8 mouse cellular contexts compared by ENCODE assay signal in the genomic region with DNA sequence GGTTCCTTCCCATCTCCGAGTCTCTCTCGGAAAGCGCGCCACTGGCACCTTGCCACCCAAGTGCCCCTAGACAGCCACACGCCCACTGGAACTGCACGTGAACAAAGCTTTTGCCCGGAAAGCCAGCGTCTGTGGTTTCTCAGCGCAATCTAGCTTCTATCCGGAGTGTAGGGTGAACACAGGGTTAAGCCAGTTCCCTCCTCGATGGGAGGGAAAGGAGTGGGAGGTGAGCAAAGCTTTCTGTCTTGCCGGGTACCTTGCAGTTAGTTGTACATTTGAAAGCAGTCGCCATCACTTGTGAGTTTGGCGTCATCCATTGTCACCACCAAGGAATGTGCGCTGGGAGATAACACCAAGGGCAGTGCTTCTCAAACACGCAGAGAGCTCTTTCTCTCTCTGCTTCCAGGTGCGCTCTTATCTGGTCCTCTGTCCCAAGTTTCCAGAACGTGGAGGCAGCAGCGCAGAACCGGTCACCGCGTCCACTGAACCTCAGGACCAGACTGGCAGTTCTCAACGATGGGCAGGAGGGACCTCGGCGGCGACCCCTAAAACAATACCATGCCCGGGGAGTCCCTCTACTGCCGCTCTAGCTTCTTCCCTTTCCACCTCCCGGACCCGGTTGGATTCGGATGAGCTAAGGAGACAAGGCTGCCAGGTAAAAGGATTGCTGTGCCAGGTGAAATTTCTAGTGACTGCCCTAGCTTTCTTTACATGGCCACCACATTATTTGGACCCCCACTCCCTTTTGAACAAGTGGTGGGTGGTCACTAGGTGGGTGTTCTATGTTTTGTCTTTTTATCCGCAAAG. TPM values are rescaled to one million over a fixed set of nuclear protein-coding genes. Genes with fewer than 3 reads are reported as not detected.
DNase-seq lines count a peak whose midpoint lies in the region; ATAC-seq and TF ChIP-seq lines count a peak whose summit lies in the region.

TSS of gene Flrt2 (plus strand) at position 266 of the 807 bp plus-strand sequence.

- no peaks in the 10 kb centered on the region; the same call in 1 of the 2 replicates for H3K27me3 ChIP-seq in cerebellum, adult 2 months (ENCODE audit: control insufficient read depth, insufficient read depth, low read length)
- H3K27me3 ChIP-seq in kidney, embryonic 15.5 days: peaks cover 15% of the 10 kb centered on the region
- H3K27me3 ChIP-seq in liver, adult 2 months (ENCODE audit: control insufficient read depth, insufficient read depth, low read length): peaks cover 28% of the 10 kb centered on the region
- H3K27me3 ChIP-seq in neural tube, embryonic 13.5 days: peaks cover 26% of the 10 kb centered on the region

- no peaks in the 10 kb centered on the region for H3K79me2 ChIP-seq in liver, adult 2 months (ENCODE audit: control insufficient read depth, insufficient read depth, low read length)

- H3K4me2 ChIP-seq in kidney, embryonic 15.5 days: peak within 1 kb of the TSS; percentile 88
- H3K4me2 ChIP-seq in neural tube, embryonic 13.5 days: peak within 1 kb of the TSS; percentile 75

- no peak for DNase-seq in cerebellum, adult 2 months
- no peak for DNase-seq in cerebellum, adult 9-11 months
- peak; percentile 13 to 20 for DNase-seq in gastrocnemius, postnatal 36 days
- DNase-seq in liver, adult 2 months (ENCODE audit: extremely low read depth, low read depth, low spot score): no peak
- no peak for DNase-seq in natural killer cell, adult 2 months (ENCODE audit: low spot score in 2 of 2)

- WGBS in cerebellum, adult 2 months: under 1% methylated on average over 32 of the region's 32 CpGs
- WGBS in kidney, embryonic 15.5 days: under 1% methylated on average over 32 of the region's 32 CpGs
- WGBS in liver, adult 2 months: 1% methylated on average over 32 of the region's 32 CpGs
- WGBS in neural tube, embryonic 13.5 days: under 1% methylated on average over 32 of the region's 32 CpGs

- no peaks in the 10 kb centered on the region for H3K9me3 ChIP-seq in kidney, embryonic 15.5 days (replicated peaks)
- H3K9me3 ChIP-seq in neural tube, embryonic 13.5 days: no peaks in the 10 kb centered on the region

- H3K4me3 ChIP-seq in cerebellum, adult 2 months (replicated peaks; ENCODE audit: insufficient read depth, low read depth, low read length): peak within 1 kb of the TSS; percentile 34
- peak within 1 kb of the TSS; percentile 76 for H3K4me3 ChIP-seq in brown adipose tissue, adult 24 weeks (ENCODE audit: insufficient read depth, low read depth, low read length)
- H3K4me3 ChIP-seq in kidney, embryonic 15.5 days (replicated peaks): peak within 1 kb of the TSS; percentile 86
- H3K4me3 ChIP-seq in liver, adult 2 months (ENCODE audit: insufficient read depth, low read depth, low read length): 0 out of 2 replicates have a peak within 1 kb of the TSS, but pooled peaks have one; percentile 18
- H3K4me3 ChIP-seq in neural tube, embryonic 13.5 days: peak within 1 kb of the TSS; percentile 72

- no peak within 1 kb of the TSS for H3K27ac ChIP-seq in cerebellum, adult 2 months (ENCODE audit: insufficient read depth, low read length)
- H3K27ac ChIP-seq in brown adipose tissue, adult 24 weeks (replicated peaks; ENCODE audit: low read depth, low read length): no peak within 1 kb of the TSS
- peak within 1 kb of the TSS; percentile 74; the same call in 1 of the 2 replicates for H3K27ac ChIP-seq in kidney, embryonic 15.5 days
- no peak within 1 kb of the TSS for H3K27ac ChIP-seq in liver, adult 2 months (replicated peaks; ENCODE audit: insufficient read depth, low read depth, low read length)
- H3K27ac ChIP-seq in neural tube, embryonic 13.5 days (replicated peaks): peak within 1 kb of the TSS; percentile 94

- intact Hi-C loops in gastrocnemius, postnatal 36 days (cut with DNase I): loop anchor here (10.0 kb wide), 1 partner anchor 127 kb away; no protein-coding TSS in a partner anchor

- H3K4me1 ChIP-seq in cerebellum, adult 2 months (ENCODE audit: control insufficient read depth, insufficient read depth, low read length): no peaks in the 10 kb centered on the region; the same call in 1 of the 2 replicates
- H3K4me1 ChIP-seq in brown adipose tissue, adult 24 weeks (ENCODE audit: control insufficient read depth, insufficient read depth, insufficient read length, low read length): no peaks in the 10 kb centered on the region
- peaks cover 40% of the 10 kb centered on the region for H3K4me1 ChIP-seq in kidney, embryonic 15.5 days
- no peaks in the 10 kb centered on the region for H3K4me1 ChIP-seq in liver, adult 2 months (ENCODE audit: control insufficient read depth, insufficient read depth, low read length)
- H3K4me1 ChIP-seq in neural tube, embryonic 13.5 days (replicated peaks): peaks cover 49% of the 10 kb centered on the region

- TF ChIP-seq CTCF in cerebellum, adult 2 months (IDR thresholded peaks at IDR 0.05; ENCODE audit: borderline replicate concordance, insufficient read depth, low read depth, low read length): no peak
- TF ChIP-seq CTCF in liver, adult 2 months (IDR thresholded peaks at IDR 0.05; ENCODE audit: low read depth, low read length): no peak

- ATAC-seq in kidney, embryonic 15.5 days (replicated peaks; ENCODE audit: low FRiP score): no peak
- no peak for ATAC-seq in neural tube, embryonic 13.5 days (ENCODE audit: low read depth)

- no peak for TF ChIP-seq POLR2A in cerebellum, adult 2 months (IDR thresholded peaks at IDR 0.05; ENCODE audit: borderline replicate concordance, insufficient read depth, low read length)
- no peak for TF ChIP-seq POLR2A in liver, adult 2 months (IDR thresholded peaks at IDR 0.05; ENCODE audit: extremely low read depth, insufficient read depth, low read length)

- peak within 1 kb of the TSS; percentile 37 for H3K9ac ChIP-seq in kidney, embryonic 15.5 days
- no peak within 1 kb of the TSS for H3K9ac ChIP-seq in liver, adult 2 months (ENCODE audit: low read depth, low read length)
- H3K9ac ChIP-seq in neural tube, embryonic 13.5 days: peak within 1 kb of the TSS; percentile 93

- H3K36me3 ChIP-seq in kidney, embryonic 15.5 days: no peaks in the 10 kb centered on the region
- no peaks in the 10 kb centered on the region for H3K36me3 ChIP-seq in liver, adult 2 months (ENCODE audit: control insufficient read depth, insufficient read depth, low read length)
- H3K36me3 ChIP-seq in neural tube, embryonic 13.5 days: no peaks in the 10 kb centered on the region

RNA-seq across cellular contexts. Expression of gene Flrt2, which starts in this region (rescaled TPM):
- polyA plus RNA-seq in cerebellum, adult 2 months (2012; rRNA removed): 4.6 and 5.3 TPM in 2 replicates
- polyA plus RNA-seq in brown adipose tissue, adult 24 weeks (2012; ENCODE audit: insufficient read depth, insufficient read length, missing spikeins): 1.0 and 1.9 TPM in 2 replicates
- 1 to 10 TPM; 5.0 to 5.3 TPM for total RNA-seq in gastrocnemius, postnatal 36 days (2021)
- polyA plus RNA-seq in kidney, embryonic 15.5 days (2015; fragmentation: Nextera tagmentation; extraction: Ambion mirVana): 35.4 and 37.0 TPM in 2 replicates
- total RNA-seq in liver, adult 2 months (2014; rRNA removed): 0.54 and 0.65 TPM in 2 replicates
- polyA plus RNA-seq in liver, adult 2 months (2012; rRNA removed): 0.07 and 0.10 TPM in 2 replicates
- 24.0 and 29.0 TPM in 2 replicates for polyA plus RNA-seq in neural tube, embryonic 13.5 days (2015; fragmentation: Nextera tagmentation; extraction: Ambion mirVana)

Comparison
In these comparisons a context has a peak if more than half of its experiments do, and no peak if none do; other contexts are left out.
1. DNase-seq: peak in gastrocnemius, postnatal 36 days (2 of 2); none in cerebellum, adult 2 months (0 of 2), cerebellum, adult 9-11 months (single experiment), liver, adult 2 months (single experiment) and natural killer cell, adult 2 months (0 of 2).
2. H3K27ac ChIP-seq: peak in kidney, embryonic 15.5 days (single experiment) and neural tube, embryonic 13.5 days (single experiment); none in cerebellum, adult 2 months (single experiment), brown adipose tissue, adult 24 weeks (single experiment) and liver, adult 2 months (single experiment).
3. H3K4me3 ChIP-seq: peak in every context shown above with its lines; median percentile 86 in kidney, embryonic 15.5 days; 76 in brown adipose tissue, adult 24 weeks; 72 in neural tube, embryonic 13.5 days; 34 in cerebellum, adult 2 months; 18 in liver, adult 2 months.